Mouse (Mus musculus): ENCODE results near the gene Atg9b. TPM values are rescaled to one million over a fixed set of nuclear protein-coding genes. Genes with fewer than 3 reads are reported as not detected.

The Atg9b gene
- polyA plus RNA-seq, 1 experiment, result 0.25 TPM

DNA sequence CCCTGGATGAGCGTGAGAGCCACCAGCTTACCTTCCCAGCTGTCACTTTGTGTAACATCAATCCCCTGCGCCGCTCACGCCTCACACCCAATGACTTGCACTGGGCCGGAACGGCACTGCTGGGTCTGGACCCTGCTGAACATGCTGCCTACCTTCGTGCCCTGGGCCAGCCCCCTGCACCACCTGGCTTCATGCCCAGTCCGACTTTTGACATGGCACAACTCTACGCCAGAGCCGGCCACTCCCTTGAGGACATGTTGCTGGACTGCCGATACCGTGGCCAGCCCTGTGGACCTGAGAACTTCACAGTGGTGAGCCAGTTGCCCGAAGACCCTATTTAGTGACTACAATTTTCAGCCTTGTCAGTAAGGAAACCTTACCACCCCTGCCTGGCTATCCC is 22.0 kb upstream of the Atg9b start:
- no peak for TF ChIP-seq GATA1 (IDR thresholded peaks at IDR 0.05; ENCODE audit: low read length)

- no peak for TF ChIP-seq GATA1 (IDR thresholded peaks at IDR 0.05; ENCODE audit: low read length)
Measured at GRCm38 (mm10) chr5:24413042-24413693, 21.2 kb upstream of the Atg9b start, which contains the start of gene Asic3. Asic3 (plus strand) TSS chr5:24413392.

- no peak for TF ChIP-seq GATA1 (IDR thresholded peaks at IDR 0.05; ENCODE audit: low read length)
Measured at GRCm38 (mm10) chr5:24412063-24412462, 20.1 kb upstream of the Atg9b start.

DNA sequence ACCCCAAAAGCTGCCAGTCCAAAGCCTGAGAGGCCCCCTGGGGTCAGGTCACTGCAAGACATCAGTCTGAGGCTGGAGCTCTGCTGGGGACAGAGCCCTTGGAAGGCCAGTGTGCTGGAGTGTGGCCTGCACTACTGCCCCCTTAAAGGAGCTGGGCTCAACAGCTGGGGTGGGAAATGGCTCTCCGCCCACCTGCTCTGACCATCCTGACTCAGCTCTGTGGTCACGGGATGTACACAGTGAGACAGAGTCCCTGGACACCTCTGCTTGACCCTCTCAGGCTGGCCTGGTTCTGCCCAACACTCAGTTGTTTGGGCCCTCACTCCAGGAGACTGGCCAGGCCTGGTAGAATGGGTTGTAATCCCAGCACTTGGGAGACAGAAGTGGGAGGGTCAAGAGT is 17.5 kb upstream of the Atg9b start:
- no peak for TF ChIP-seq GATA1 (IDR thresholded peaks at IDR 0.05; ENCODE audit: low read length)

DNA sequence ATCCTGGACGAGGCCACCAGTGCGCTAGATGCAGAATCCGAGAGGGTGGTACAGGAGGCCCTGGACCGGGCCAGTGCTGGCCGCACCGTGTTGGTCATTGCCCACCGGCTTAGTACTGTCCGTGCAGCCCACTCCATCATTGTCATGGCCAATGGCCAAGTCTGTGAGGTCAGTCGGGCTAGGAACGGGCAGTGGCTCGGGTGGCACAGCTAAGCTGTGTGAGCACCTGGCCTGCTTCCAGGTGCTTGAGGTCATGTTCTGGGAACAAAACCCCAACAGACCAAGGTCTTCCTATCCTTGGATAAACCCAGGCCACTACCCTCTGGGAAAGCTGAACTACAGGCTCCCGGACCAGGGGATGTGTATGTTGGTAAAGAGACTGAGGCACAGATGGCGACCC is 16.7 kb upstream of the Atg9b start:
- TF ChIP-seq GATA1 (IDR thresholded peaks at IDR 0.05; ENCODE audit: low read length), result no peak

DNA sequence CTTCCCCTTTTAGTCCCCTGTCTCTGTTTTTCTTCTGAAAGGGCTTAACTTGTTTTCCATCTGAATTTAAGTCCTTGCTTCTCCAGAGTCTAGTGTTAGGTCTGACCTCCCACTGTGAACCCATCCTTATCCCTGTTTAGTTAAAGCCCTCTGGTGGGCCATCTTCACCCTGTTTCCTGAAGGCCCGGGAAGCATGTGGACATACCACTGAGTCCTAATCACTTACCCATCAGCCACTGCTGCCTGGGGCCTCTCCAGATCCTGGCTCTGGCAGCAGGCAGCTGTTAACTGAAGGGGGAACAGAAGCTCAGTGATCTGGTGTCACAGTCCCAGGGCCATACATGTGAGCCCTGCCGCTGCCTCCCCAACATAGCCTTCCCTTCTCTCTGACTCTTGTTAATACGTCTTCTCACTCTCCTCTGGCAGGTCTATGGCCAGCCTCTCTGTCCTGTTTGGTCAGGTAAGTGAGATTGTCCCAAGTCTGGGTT is 13.5 kb upstream of the Atg9b start:
- no peak for TF ChIP-seq GATA1 (IDR thresholded peaks at IDR 0.05; ENCODE audit: low read length)

- no peak for TF ChIP-seq GATA1 (IDR thresholded peaks at IDR 0.05; ENCODE audit: low read length)
Measured at GRCm38 (mm10) chr5:24404594-24405360, 12.8 kb upstream of the Atg9b start.

DNA sequence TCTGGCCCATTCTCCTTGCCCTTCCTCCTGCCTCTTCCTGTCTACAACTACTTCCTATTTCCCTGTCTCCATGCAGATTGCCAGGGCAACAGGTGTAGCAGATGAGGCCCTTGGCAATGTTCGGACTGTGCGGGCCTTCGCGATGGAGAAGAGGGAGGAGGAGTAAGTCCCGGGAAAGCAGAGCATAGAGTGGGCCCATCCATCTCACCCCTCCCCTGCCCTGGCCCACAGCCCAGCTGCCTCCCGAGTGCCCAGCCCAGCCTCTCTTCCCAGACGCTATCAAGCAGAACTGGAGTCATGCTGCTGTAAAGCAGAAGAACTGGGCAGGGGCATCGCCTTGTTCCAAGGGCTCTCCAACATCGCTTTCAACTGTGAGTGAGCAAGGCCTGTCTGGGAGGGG is 10.0 kb upstream of the Atg9b start:
- TF ChIP-seq GATA1 (IDR thresholded peaks at IDR 0.05; ENCODE audit: low read length), result no peak

GRCm38 (mm10) chr5:24400911-24401605 is 9.1 kb upstream of the Atg9b start:
- TF ChIP-seq GATA1 (IDR thresholded peaks at IDR 0.05; ENCODE audit: low read length), result no peak

DNA sequence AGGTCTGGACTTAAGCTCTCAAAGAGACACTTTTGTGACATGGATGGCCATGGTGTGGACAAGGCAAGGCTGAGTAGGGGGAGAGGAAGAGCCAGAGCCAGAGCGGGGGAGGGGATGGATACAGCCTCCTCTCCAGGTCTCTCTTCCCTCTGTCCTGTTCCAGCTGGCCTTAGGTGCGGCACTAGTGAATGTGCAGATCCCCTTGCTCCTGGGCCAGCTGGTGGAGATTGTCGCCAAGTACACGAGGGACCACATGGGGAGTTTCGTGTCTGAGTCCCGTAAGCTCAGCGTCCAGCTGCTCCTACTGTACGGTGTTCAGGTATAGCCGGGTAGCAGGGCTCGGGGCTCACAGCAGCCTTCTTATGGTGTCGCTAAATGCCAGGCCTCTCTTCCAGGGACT is 8.4 kb upstream of the Atg9b start:
- no peak for TF ChIP-seq GATA1 (IDR thresholded peaks at IDR 0.05; ENCODE audit: low read length)

- TF ChIP-seq GATA1 (IDR thresholded peaks at IDR 0.05; ENCODE audit: low read length), result no peak
Measured at GRCm38 (mm10) chr5:24399686-24400085, 7.7 kb upstream of the Atg9b start.

GRCm38 (mm10) chr5:24394165-24394894 is 2.4 kb upstream of the Atg9b start:
- no peak for TF ChIP-seq GATA1 (IDR thresholded peaks at IDR 0.05; ENCODE audit: low read length)

DNA sequence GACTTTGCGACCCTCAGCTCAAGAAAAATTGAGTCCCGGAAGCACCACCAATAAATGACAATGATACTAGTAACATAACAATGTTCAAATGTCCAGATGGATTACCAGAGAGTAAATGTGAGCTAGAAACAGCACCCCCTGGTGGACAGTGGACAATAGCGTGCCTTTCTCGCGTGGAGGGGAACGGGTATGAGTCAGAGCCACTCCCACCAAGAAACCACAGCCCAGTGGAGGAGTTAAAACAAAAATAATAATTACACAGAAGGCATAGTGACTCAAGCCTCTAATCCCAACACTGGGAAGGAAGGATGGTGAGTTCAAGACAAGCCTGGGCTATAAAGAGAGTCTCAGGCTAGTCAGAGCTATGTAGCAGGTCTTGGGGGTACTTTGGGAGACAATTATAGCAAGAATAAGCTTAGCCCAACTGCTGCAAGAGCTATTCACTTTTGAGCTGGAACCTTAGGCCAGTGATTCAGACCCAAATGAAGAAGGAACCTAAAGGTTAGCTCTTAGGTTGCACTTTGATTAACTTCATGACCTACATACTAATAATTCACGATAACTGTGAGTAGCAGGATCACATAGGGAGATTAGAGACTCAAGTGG is 1.6 kb upstream of the Atg9b start, which contains the start of gene Abcb8:
Gene Abcb8, plus strand, starts transcription at position 272 of the 606 bp plus-strand sequence.
- TF ChIP-seq GATA1 (IDR thresholded peaks at IDR 0.05; ENCODE audit: low read length), result no peak

DNA sequence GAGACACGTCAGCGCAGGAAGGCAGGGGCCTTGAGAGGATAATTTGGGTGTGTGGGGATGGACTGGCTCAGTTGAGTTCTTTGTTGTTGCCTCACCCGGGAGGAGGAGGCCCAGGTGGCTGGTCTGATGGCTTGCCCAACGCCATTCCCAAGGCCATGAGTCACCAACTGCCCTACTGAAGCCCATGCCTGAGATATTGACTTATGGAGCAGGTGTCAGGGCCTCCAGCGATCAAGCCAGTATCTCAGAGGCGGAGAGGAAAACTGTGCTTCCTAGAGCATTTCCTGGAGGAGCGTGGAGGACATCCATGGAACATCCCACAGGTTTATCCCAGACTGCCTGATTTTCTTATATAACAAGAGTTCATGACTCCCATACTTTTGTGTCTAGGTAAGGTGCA is 781 bp upstream of the Atg9b start:
- TF ChIP-seq GATA1 (IDR thresholded peaks at IDR 0.05; ENCODE audit: low read length), result no peak

GRCm38 (mm10) chr5:24389658-24390020 is 2.3 kb downstream of the Atg9b start:
- TF ChIP-seq GATA1 (IDR thresholded peaks at IDR 0.05; ENCODE audit: low read length), result no peak

Data from G1E-ER4 (cell line).